Mouse (Mus musculus): Measurements from ENCODE around the gene Ptpn3. TPM values are rescaled to one million over a fixed set of nuclear protein-coding genes. Genes with fewer than 3 reads are reported as not detected.

Gene Ptpn3
- polyA plus RNA-seq, 1 experiment from 2014 or later, result 2.5 TPM

- 62% methylated on average over 9 of the region's 9 CpGs for WGBS (ENCODE audit: insufficient replicate concordance)
- ATAC-seq (no peak), DNase-seq (no peak)
- no peaks in the 10 kb centered on the region; the same call in 1 of the 2 replicates for H3K36me3 ChIP-seq (replicated peaks; ENCODE audit: insufficient read depth, low read length)
- no peaks in the 10 kb centered on the region for H3K4me1 ChIP-seq (ENCODE audit: insufficient read depth)
- no peaks in the 10 kb centered on the region for H3K9me3 ChIP-seq (ENCODE audit: low read length)
- TF ChIP-seq EP300 (IDR thresholded peaks at IDR 0.05; ENCODE audit: low read depth) (no peak), CTCF (IDR thresholded peaks at IDR 0.05; ENCODE audit: low read depth) (no peak)
- no peak overlapping the region for H3K4me3 ChIP-seq (ENCODE audit: low read depth, low read length)
- no peak overlapping the region for H3K27ac ChIP-seq (ENCODE audit: low read depth)
- no peak overlapping the region for H3K9ac ChIP-seq (replicated peaks)
- no peaks in the 10 kb centered on the region for H3K27me3 ChIP-seq (ENCODE audit: insufficient read depth, low read length)
- H3K4me2 ChIP-seq (ENCODE audit: low read depth, low read length), result no peak overlapping the region
These were observed 39.8 kb downstream of the Ptpn3 start for GRCm38 (mm10) chr4:57261813-57262212.

- TF ChIP-seq EP300 (IDR thresholded peaks at IDR 0.05; ENCODE audit: low read depth), result no peak
- TF ChIP-seq CTCF (IDR thresholded peaks at IDR 0.05; ENCODE audit: low read depth), result no peak
- no peaks in the 10 kb centered on the region for H3K4me1 ChIP-seq (ENCODE audit: insufficient read depth)
- ATAC-seq (no peak), DNase-seq (no peak)
- WGBS (ENCODE audit: insufficient replicate concordance), result 61% methylated on average over 14 of the region's 14 CpGs
- H3K27ac ChIP-seq (ENCODE audit: low read depth), result no peak overlapping the region
- no peak overlapping the region for H3K9ac ChIP-seq (replicated peaks)
- no peaks in the 10 kb centered on the region; the same call in 1 of the 2 replicates for H3K36me3 ChIP-seq (replicated peaks; ENCODE audit: insufficient read depth, low read length)
- no peaks in the 10 kb centered on the region for H3K27me3 ChIP-seq (ENCODE audit: insufficient read depth, low read length)
- no peaks in the 10 kb centered on the region for H3K9me3 ChIP-seq (ENCODE audit: low read length)
- no peak overlapping the region for H3K4me2 ChIP-seq (ENCODE audit: low read depth, low read length)
- H3K4me3 ChIP-seq (ENCODE audit: low read depth, low read length), result no peak overlapping the region
These were observed 43.2 kb downstream of the Ptpn3 start for GRCm38 (mm10) chr4:57258159-57259035.

- Histone ChIP-seq H3K4me2 (ENCODE audit: low read depth, low read length) (no peak overlapping the region), H3K27ac (ENCODE audit: low read depth) (no peak overlapping the region), H3K9ac (replicated peaks) (no peak overlapping the region), H3K4me1 (ENCODE audit: insufficient read depth) (no peaks in the 10 kb centered on the region), H3K36me3 (replicated peaks; ENCODE audit: insufficient read depth, low read length) (no peaks in the 10 kb centered on the region; the same call in 1 of the 2 replicates), H3K4me3 (ENCODE audit: low read depth, low read length) (no peak overlapping the region), H3K9me3 (ENCODE audit: low read length) (no peaks in the 10 kb centered on the region), H3K27me3 (ENCODE audit: insufficient read depth, low read length) (no peaks in the 10 kb centered on the region)
- no peak for DNase-seq
- WGBS (ENCODE audit: insufficient replicate concordance), result 71% methylated on average over 8 of the region's 8 CpGs
- no peak for ATAC-seq
- TF ChIP-seq CTCF (IDR thresholded peaks at IDR 0.05; ENCODE audit: low read depth) (no peak), EP300 (IDR thresholded peaks at IDR 0.05; ENCODE audit: low read depth) (no peak)
These were observed 44.2 kb downstream of the Ptpn3 start for GRCm38 (mm10) chr4:57257409-57257808.

- 70% methylated on average over 4 of the region's 4 CpGs for WGBS (ENCODE audit: insufficient replicate concordance)
- TF ChIP-seq CTCF (IDR thresholded peaks at IDR 0.05; ENCODE audit: low read depth) (no peak), EP300 (IDR thresholded peaks at IDR 0.05; ENCODE audit: low read depth) (no peak)
- H3K4me2 ChIP-seq (ENCODE audit: low read depth, low read length), result no peak overlapping the region
These were observed 44.9 kb downstream of the Ptpn3 start for GRCm38 (mm10) chr4:57256761-57257160.

GRCm38 (mm10) chr4:57254412-57254811 lies 47.2 kb downstream of the Ptpn3 start:
- no peak overlapping the region for H3K4me2 ChIP-seq (ENCODE audit: low read depth, low read length)
- ATAC-seq (no peak), DNase-seq (no peak)
- no peaks in the 10 kb centered on the region for H3K36me3 ChIP-seq (replicated peaks; ENCODE audit: insufficient read depth, low read length)
- H3K9ac ChIP-seq (replicated peaks), result no peak overlapping the region
- no peak overlapping the region for H3K27ac ChIP-seq (ENCODE audit: low read depth)
- 78% methylated on average over 6 of the region's 6 CpGs for WGBS (ENCODE audit: insufficient replicate concordance)
- no peaks in the 10 kb centered on the region for H3K9me3 ChIP-seq (ENCODE audit: low read length)
- H3K27me3 ChIP-seq (ENCODE audit: insufficient read depth, low read length), result no peaks in the 10 kb centered on the region
- no peak overlapping the region for H3K4me3 ChIP-seq (ENCODE audit: low read depth, low read length)
- TF ChIP-seq EP300 (IDR thresholded peaks at IDR 0.05; ENCODE audit: low read depth) (no peak), CTCF (IDR thresholded peaks at IDR 0.05; ENCODE audit: low read depth) (no peak)
- H3K4me1 ChIP-seq (ENCODE audit: insufficient read depth), result no peaks in the 10 kb centered on the region

More at GRCm38 (mm10) chr4:57256761-57257160, 44.9 kb downstream of the Ptpn3 start:
- no peak for ATAC-seq
- Histone ChIP-seq H3K4me1 (ENCODE audit: insufficient read depth) (no peaks in the 10 kb centered on the region), H3K9me3 (ENCODE audit: low read length) (no peaks in the 10 kb centered on the region), H3K9ac (replicated peaks) (no peak overlapping the region), H3K4me3 (ENCODE audit: low read depth, low read length) (no peak overlapping the region), H3K27me3 (ENCODE audit: insufficient read depth, low read length) (no peaks in the 10 kb centered on the region), H3K27ac (ENCODE audit: low read depth) (no peak overlapping the region), H3K36me3 (replicated peaks; ENCODE audit: insufficient read depth, low read length) (no peaks in the 10 kb centered on the region; the same call in 1 of the 2 replicates)
- no peak for DNase-seq

- Histone ChIP-seq H3K4me1 (ENCODE audit: insufficient read depth) (no peaks in the 10 kb centered on the region), H3K4me3 (ENCODE audit: low read depth, low read length) (no peak overlapping the region), H3K27ac (ENCODE audit: low read depth) (no peak overlapping the region), H3K36me3 (replicated peaks; ENCODE audit: insufficient read depth, low read length) (no peaks in the 10 kb centered on the region), H3K4me2 (ENCODE audit: low read depth, low read length) (no peak overlapping the region), H3K9me3 (ENCODE audit: low read length) (no peaks in the 10 kb centered on the region), H3K27me3 (ENCODE audit: insufficient read depth, low read length) (no peaks in the 10 kb centered on the region), H3K9ac (replicated peaks) (no peak overlapping the region)
- ATAC-seq, result peak; percentile 63
- TF ChIP-seq EP300 (IDR thresholded peaks at IDR 0.05; ENCODE audit: low read depth), result no peak
- TF ChIP-seq CTCF (IDR thresholded peaks at IDR 0.05; ENCODE audit: low read depth), result peak; percentile 57
- WGBS (ENCODE audit: insufficient replicate concordance), result 9% methylated on average over 2 of the region's 2 CpGs
- DNase-seq, result no peak
These were observed 51.0 kb downstream of the Ptpn3 start for GRCm38 (mm10) chr4:57250636-57251035.
